Mouse (Mus musculus): ENCODE results near the gene Rab21. TPM values are rescaled to one million over a fixed set of nuclear protein-coding genes. Genes with fewer than 3 reads are reported as not detected.

Rab21 gene
- polyA plus RNA-seq, 1 experiment, result 2.6 TPM

DNA sequence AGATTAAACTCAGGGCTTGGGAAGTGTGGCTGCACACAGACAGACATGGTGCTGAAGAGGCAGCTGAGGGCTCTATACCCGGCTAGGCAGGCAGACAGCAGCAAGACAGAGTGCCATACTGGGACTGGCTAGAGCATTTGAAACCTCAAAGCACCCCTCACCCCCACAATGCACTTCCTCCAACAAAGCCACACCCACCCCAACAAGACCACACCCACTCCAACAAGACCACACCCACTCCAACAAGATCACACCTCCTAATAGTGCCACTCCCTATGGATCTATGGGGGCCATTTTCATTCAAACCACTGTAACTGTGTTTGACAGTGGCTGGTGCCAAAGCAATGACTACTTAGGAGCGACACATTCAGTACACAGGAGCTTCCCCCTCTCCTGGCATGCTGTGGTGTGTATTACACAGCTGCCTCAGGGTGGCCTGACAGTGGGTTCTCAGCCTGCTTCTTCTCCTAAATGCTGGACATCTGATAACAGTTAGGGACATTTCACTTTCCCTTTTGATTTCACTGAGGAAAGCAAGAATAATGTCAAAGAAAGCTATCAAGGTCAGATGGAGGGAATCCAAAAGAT is 35.5 kb upstream of the Rab21 start:
- H3K27me3 ChIP-seq (ENCODE audit: control insufficient read depth), result no peaks in the 10 kb centered on the region
- H3K36me3 ChIP-seq (ENCODE audit: control insufficient read depth), result peaks cover 4% of the 10 kb centered on the region
- H3K4me3 ChIP-seq (replicated peaks), result no peak overlapping the region
- no peak for TF ChIP-seq TAL1 (IDR thresholded peaks at IDR 0.05; ENCODE audit: low read length)
- no peak for TF ChIP-seq GATA1 (IDR thresholded peaks at IDR 0.05; ENCODE audit: low read length)
- H3K4me1 ChIP-seq (ENCODE audit: control insufficient read depth), result peaks cover 12% of the 10 kb centered on the region
- H3K9me3 ChIP-seq (ENCODE audit: control insufficient read depth, low read length), result no peaks in the 10 kb centered on the region

- H3K4me1 ChIP-seq (ENCODE audit: control insufficient read depth), result peaks cover 15% of the 10 kb centered on the region
- H3K9me3 ChIP-seq (ENCODE audit: control insufficient read depth, low read length), result peaks cover 4% of the 10 kb centered on the region; the same call in 1 of the 2 replicates
- no peaks in the 10 kb centered on the region for H3K27me3 ChIP-seq (ENCODE audit: control insufficient read depth)
- peaks cover 6% of the 10 kb centered on the region for H3K36me3 ChIP-seq (ENCODE audit: control insufficient read depth)
- no peak overlapping the region for H3K4me3 ChIP-seq (replicated peaks)
- TF ChIP-seq GATA1 (IDR thresholded peaks at IDR 0.05; ENCODE audit: low read length) (no peak), TAL1 (IDR thresholded peaks at IDR 0.05; ENCODE audit: low read length) (no peak)
Observed at GRCm38 (mm10) chr10:115349509-115349908, 34.1 kb upstream of the Rab21 start.

DNA sequence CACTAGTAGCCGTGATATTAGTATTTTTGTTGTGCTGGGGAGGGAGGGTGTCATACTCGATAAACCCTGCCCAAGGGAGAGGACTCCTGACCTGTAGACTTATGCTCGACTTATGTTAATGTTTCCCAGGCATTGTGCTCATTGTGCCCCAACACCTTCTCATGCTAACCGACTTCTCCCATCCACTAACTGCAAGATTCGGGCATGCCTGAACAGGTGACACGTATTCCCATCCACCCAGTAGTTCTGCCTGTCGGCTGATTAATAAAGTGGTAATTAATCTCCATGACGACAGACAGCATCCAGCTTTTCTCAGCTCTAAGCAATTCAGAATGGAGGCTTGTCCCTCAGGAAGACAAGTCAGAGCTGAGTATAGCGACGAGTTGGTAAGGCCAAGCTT is 33.6 kb upstream of the Rab21 start:
- peaks cover 15% of the 10 kb centered on the region for H3K4me1 ChIP-seq (ENCODE audit: control insufficient read depth)
- H3K9me3 ChIP-seq (ENCODE audit: control insufficient read depth, low read length), result peaks cover 4% of the 10 kb centered on the region; the same call in 1 of the 2 replicates
- TF ChIP-seq GATA1 (IDR thresholded peaks at IDR 0.05; ENCODE audit: low read length), result no peak
- no peak for TF ChIP-seq TAL1 (IDR thresholded peaks at IDR 0.05; ENCODE audit: low read length)
- H3K36me3 ChIP-seq (ENCODE audit: control insufficient read depth), result peaks cover 6% of the 10 kb centered on the region
- no peak overlapping the region for H3K4me3 ChIP-seq (replicated peaks)
- H3K27me3 ChIP-seq (ENCODE audit: control insufficient read depth), result no peaks in the 10 kb centered on the region

DNA sequence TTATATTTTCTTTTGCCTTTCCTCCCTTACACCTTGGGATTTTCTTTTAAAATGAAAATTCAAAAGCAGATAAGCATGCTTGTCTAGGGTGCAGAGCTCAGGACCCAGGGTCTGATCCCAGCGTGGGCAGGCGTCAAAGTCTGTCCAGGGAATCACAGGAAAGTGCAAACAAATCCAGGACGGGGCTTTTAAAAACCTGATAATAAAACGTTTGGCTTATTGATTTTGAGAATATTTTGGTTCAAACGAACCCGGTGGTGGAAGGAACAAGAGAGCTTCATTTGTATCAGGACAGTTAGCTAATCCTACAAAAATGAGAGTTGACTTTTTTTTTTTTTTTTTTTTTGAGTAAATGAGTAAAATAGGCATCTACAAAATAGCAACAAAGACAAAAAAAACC is 32.7 kb upstream of the Rab21 start:
- H3K27me3 ChIP-seq (ENCODE audit: control insufficient read depth), result no peaks in the 10 kb centered on the region
- H3K4me3 ChIP-seq (replicated peaks), result no peak overlapping the region
- H3K36me3 ChIP-seq (ENCODE audit: control insufficient read depth), result peaks cover 6% of the 10 kb centered on the region
- TF ChIP-seq TAL1 (IDR thresholded peaks at IDR 0.05; ENCODE audit: low read length) (no peak), GATA1 (IDR thresholded peaks at IDR 0.05; ENCODE audit: low read length) (no peak)
- H3K4me1 ChIP-seq (ENCODE audit: control insufficient read depth), result peaks cover 15% of the 10 kb centered on the region
- H3K9me3 ChIP-seq (ENCODE audit: control insufficient read depth, low read length), result peaks cover 4% of the 10 kb centered on the region; the same call in 1 of the 2 replicates

GRCm38 (mm10) chr10:115346444-115346843 is 31.1 kb upstream of the Rab21 start:
- Histone ChIP-seq H3K36me3 (ENCODE audit: control insufficient read depth) (peaks cover 16% of the 10 kb centered on the region), H3K4me3 (replicated peaks) (no peak overlapping the region), H3K27me3 (ENCODE audit: control insufficient read depth) (no peaks in the 10 kb centered on the region), H3K4me1 (ENCODE audit: control insufficient read depth) (peaks cover 15% of the 10 kb centered on the region), H3K9me3 (ENCODE audit: control insufficient read depth, low read length) (peaks cover 4% of the 10 kb centered on the region; the same call in 1 of the 2 replicates)
- TF ChIP-seq TAL1 (IDR thresholded peaks at IDR 0.05; ENCODE audit: low read length) (no peak), GATA1 (IDR thresholded peaks at IDR 0.05; ENCODE audit: low read length) (no peak)

GRCm38 (mm10) chr10:115342771-115343425 is 27.5 kb upstream of the Rab21 start:
- H3K27me3 ChIP-seq (ENCODE audit: control insufficient read depth), result no peaks in the 10 kb centered on the region
- H3K4me3 ChIP-seq (replicated peaks), result no peak overlapping the region
- H3K9me3 ChIP-seq (ENCODE audit: control insufficient read depth, low read length), result peaks cover 4% of the 10 kb centered on the region; the same call in 1 of the 2 replicates
- H3K36me3 ChIP-seq (ENCODE audit: control insufficient read depth), result peaks cover 17% of the 10 kb centered on the region
- TF ChIP-seq GATA1 (IDR thresholded peaks at IDR 0.05; ENCODE audit: low read length) (no peak), TAL1 (IDR thresholded peaks at IDR 0.05; ENCODE audit: low read length) (no peak)
- H3K4me1 ChIP-seq (ENCODE audit: control insufficient read depth), result peaks cover 5% of the 10 kb centered on the region

- Histone ChIP-seq H3K4me1 (ENCODE audit: control insufficient read depth) (0 out of 2 replicates have a peak, but pooled peaks cover 2% of the 10 kb centered on the region), H3K36me3 (ENCODE audit: control insufficient read depth) (peaks cover 13% of the 10 kb centered on the region), H3K9me3 (ENCODE audit: control insufficient read depth, low read length) (no peaks in the 10 kb centered on the region), H3K4me3 (replicated peaks) (no peak overlapping the region), H3K27me3 (ENCODE audit: control insufficient read depth) (no peaks in the 10 kb centered on the region)
- no peak for TF ChIP-seq GATA1 (IDR thresholded peaks at IDR 0.05; ENCODE audit: low read length)
- TF ChIP-seq TAL1 (IDR thresholded peaks at IDR 0.05; ENCODE audit: low read length), result no peak
Observed at GRCm38 (mm10) chr10:115339820-115340328, 24.5 kb upstream of the Rab21 start.

- Histone ChIP-seq H3K4me3 (replicated peaks) (no peak overlapping the region), H3K27me3 (ENCODE audit: control insufficient read depth) (no peaks in the 10 kb centered on the region), H3K9me3 (ENCODE audit: control insufficient read depth, low read length) (no peaks in the 10 kb centered on the region), H3K36me3 (ENCODE audit: control insufficient read depth) (peaks cover 5% of the 10 kb centered on the region), H3K4me1 (ENCODE audit: control insufficient read depth) (no peaks in the 10 kb centered on the region)
- no peak for TF ChIP-seq GATA1 (IDR thresholded peaks at IDR 0.05; ENCODE audit: low read length)
- no peak for TF ChIP-seq TAL1 (IDR thresholded peaks at IDR 0.05; ENCODE audit: low read length)
Observed at GRCm38 (mm10) chr10:115336901-115337300, 21.5 kb upstream of the Rab21 start.

DNA sequence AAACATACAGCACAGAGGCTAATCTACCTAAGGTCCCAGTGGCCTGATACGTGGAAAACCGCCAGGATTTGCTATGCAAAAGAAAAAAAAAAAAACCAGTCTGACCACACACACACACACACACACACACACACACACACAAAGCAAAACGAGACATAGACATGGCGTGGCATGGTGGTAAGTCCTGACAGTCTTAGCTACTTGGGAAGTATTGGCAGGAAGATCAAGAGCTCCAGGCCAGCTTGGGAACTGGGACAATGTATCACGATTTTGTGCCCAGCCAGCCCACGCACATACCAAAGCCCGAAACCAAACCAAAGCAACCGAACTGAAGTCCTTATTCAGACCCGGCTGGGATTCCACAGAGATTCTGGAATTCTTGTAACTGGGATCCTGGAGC is 18.1 kb upstream of the Rab21 start:
- Histone ChIP-seq H3K4me1 (ENCODE audit: control insufficient read depth) (no peaks in the 10 kb centered on the region), H3K27me3 (ENCODE audit: control insufficient read depth) (no peaks in the 10 kb centered on the region), H3K4me3 (replicated peaks) (no peak overlapping the region), H3K9me3 (ENCODE audit: control insufficient read depth, low read length) (no peaks in the 10 kb centered on the region), H3K36me3 (ENCODE audit: control insufficient read depth) (no peaks in the 10 kb centered on the region)
- TF ChIP-seq GATA1 (IDR thresholded peaks at IDR 0.05; ENCODE audit: low read length) (no peak), TAL1 (IDR thresholded peaks at IDR 0.05; ENCODE audit: low read length) (no peak)

Data from erythroblast, embryonic 14.5 days (primary cell).